Mouse (Mus musculus): ENCODE measurements around the gene Rsph14. TPM values are rescaled to one million over a fixed set of nuclear protein-coding genes. Genes with fewer than 3 reads are reported as not detected.
A peak's percentile ranks its signal among the peaks of the same experiment; 100 is the strongest.

The Rsph14 gene
- total and polyA plus RNA-seq, 3 experiments, result not detected

DNA sequence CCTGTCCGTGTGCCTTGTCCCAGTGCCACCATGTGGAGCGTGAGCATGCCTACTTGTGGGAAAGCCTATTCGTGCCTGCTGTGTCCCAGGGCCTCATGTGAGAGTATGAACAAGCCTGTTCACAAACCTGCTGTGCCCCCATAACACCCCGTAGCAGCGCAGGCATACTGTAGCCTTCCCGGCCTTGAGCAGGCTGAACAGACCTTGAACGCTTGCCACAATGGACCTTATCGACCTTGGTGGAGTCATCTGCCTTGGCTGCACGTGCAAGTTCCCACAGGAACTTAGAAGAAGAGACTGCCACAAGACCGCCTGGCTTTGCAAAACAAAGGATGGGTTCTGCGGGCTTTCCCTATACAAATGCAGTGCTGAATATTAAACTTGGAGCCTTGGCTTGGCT, 110.8 kb downstream of the Rsph14 start:
- Histone ChIP-seq H3K79me2 (ENCODE audit: control insufficient read depth, insufficient read depth, low read length, poor library complexity) (no peaks in the 10 kb centered on the region), H3K9me3 (replicated peaks; ENCODE audit: insufficient read depth, low read length) (no peaks in the 10 kb centered on the region), H3K4me1 (ENCODE audit: control insufficient read depth in 1 of 2, insufficient read depth in 2 of 2, low read length in 2 of 2) (no peaks in the 10 kb centered on the region), H3K9ac (ENCODE audit: control insufficient read depth, low read depth, low read length, poor library complexity, severe bottlenecking) (no peak overlapping the region), H3K36me3 (ENCODE audit: control insufficient read depth in 1 of 2, insufficient read depth in 2 of 2, low read length in 2 of 2) (no peaks in the 10 kb centered on the region), H3K27ac (ENCODE audit: control insufficient read depth, low read depth, low read length) (no peak overlapping the region), H3K27me3 (ENCODE audit: control insufficient read depth in 1 of 2, insufficient read depth in 2 of 2, low read length in 2 of 2) (no peaks in the 10 kb centered on the region), H3K4me3 (ENCODE audit: control insufficient read depth in 1 of 2, insufficient read depth in 1 of 2, low read depth in 2 of 2, low read length in 2 of 2) (no peak overlapping the region)
- TF ChIP-seq USF1 (IDR thresholded peaks at IDR 0.05; ENCODE audit: low read depth, low read length), result no peak
- no peak for TF ChIP-seq CHD2 (IDR thresholded peaks at IDR 0.05; ENCODE audit: low read length)
- no peak for TF ChIP-seq SMC3 (IDR thresholded peaks at IDR 0.05; ENCODE audit: low read depth, low read length)
- TF ChIP-seq MYC (IDR thresholded peaks at IDR 0.05; ENCODE audit: low read depth, low read length), result no peak
- DNase-seq (ENCODE audit: low read depth, low spot score), result no peak

DNA sequence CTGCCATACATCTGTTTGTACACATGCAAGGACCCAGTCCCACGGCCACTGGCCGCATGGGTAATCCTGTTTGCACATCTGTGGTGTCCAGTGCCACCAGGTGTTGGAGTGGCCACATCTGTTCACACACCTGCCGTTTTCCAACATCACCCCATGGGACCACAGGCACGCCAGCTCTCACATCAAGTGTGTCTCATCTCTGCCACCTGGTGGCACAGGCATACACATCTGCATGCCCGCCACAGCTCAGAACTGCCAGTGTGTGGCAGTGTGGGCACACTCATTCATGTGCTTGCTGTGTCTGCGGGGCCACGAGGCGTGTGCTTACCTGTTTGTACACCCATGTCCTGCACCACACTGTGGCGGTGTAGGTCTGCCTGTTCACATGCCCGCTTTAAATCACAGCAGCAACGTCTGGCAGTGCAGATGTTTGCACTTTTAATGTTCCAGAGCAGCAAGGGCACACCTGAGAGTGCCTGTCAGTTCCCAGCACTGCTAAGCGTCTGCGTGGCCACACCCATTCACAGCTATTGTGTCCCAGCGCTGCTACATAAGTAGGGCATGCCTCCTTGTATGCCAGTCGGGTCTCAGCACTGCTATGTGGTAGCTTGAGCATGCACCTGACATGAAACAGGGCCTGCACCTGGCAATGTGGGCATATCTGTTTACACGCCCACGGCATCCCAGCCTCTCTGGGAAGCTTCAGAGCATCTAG, 111.4 kb downstream of the Rsph14 start:
- no peak overlapping the region for H3K4me3 ChIP-seq (ENCODE audit: control insufficient read depth in 1 of 2, insufficient read depth in 1 of 2, low read depth in 2 of 2, low read length in 2 of 2)
- H3K9me3 ChIP-seq (replicated peaks; ENCODE audit: insufficient read depth, low read length), result no peaks in the 10 kb centered on the region
- H3K36me3 ChIP-seq (ENCODE audit: control insufficient read depth in 1 of 2, insufficient read depth in 2 of 2, low read length in 2 of 2), result no peaks in the 10 kb centered on the region
- no peak overlapping the region for H3K9ac ChIP-seq (ENCODE audit: control insufficient read depth, low read depth, low read length, poor library complexity, severe bottlenecking)
- no peak for DNase-seq (ENCODE audit: low read depth, low spot score)
- H3K27ac ChIP-seq (ENCODE audit: control insufficient read depth, low read depth, low read length), result no peak overlapping the region
- H3K4me1 ChIP-seq (ENCODE audit: control insufficient read depth in 1 of 2, insufficient read depth in 2 of 2, low read length in 2 of 2), result no peaks in the 10 kb centered on the region
- no peak for TF ChIP-seq ELF1 (IDR thresholded peaks at IDR 0.05; ENCODE audit: low read depth, low read length)
- no peak for TF ChIP-seq SIN3A (IDR thresholded peaks at IDR 0.05; ENCODE audit: low read length)
- TF ChIP-seq CTCF (IDR thresholded peaks at IDR 0.05 in 2 of 3, conservative IDR thresholded peaks at IDR 0.05 in 1 of 3; ENCODE audit: control insufficient read depth in 1 of 3, insufficient read depth in 1 of 3, low read depth in 2 of 3, low read length in 3 of 3, poor library complexity in 1 of 3, severe bottlenecking in 1 of 3), result peak in 2 of 3 experiments; percentile 3 to 32; a peak in 2 of 6 replicates
- no peaks in the 10 kb centered on the region for H3K27me3 ChIP-seq (ENCODE audit: control insufficient read depth in 1 of 2, insufficient read depth in 2 of 2, low read length in 2 of 2)
- no peaks in the 10 kb centered on the region for H3K79me2 ChIP-seq (ENCODE audit: control insufficient read depth, insufficient read depth, low read length, poor library complexity)

DNA sequence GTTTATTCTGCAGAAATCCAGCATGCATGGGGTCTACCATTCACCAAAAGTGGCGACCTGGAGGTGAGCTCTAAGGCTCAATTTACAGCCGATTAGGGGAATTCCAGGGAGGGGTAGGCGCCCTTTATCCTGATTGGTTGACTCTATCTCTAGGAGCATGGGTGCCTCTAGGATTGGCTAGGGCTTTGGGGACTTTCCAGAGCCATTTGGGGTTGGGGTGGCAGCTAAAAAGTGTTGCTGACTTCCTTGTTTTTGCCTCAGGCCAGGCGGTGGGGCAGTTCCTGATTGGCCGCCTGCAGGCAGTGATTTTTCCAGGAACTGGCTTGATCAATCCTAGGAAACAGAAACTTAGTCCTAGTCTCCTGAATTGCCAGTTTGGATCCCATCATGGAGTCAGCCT, 113.1 kb downstream of the Rsph14 start:
- no peaks in the 10 kb centered on the region for H3K9me3 ChIP-seq (replicated peaks; ENCODE audit: insufficient read depth, low read length)
- H3K36me3 ChIP-seq (ENCODE audit: control insufficient read depth in 1 of 2, insufficient read depth in 2 of 2, low read length in 2 of 2), result no peaks in the 10 kb centered on the region
- H3K9ac ChIP-seq (ENCODE audit: control insufficient read depth, low read depth, low read length, poor library complexity, severe bottlenecking), result no peak overlapping the region
- H3K27ac ChIP-seq (ENCODE audit: control insufficient read depth, low read depth, low read length), result no peak overlapping the region
- H3K4me1 ChIP-seq (ENCODE audit: control insufficient read depth in 1 of 2, insufficient read depth in 2 of 2, low read length in 2 of 2), result no peaks in the 10 kb centered on the region
- TF ChIP-seq GABPA (IDR thresholded peaks at IDR 0.05; ENCODE audit: low read depth, low read length) (no peak), RCOR1 (IDR thresholded peaks at IDR 0.05; ENCODE audit: low read depth, low read length) (no peak), MYC (IDR thresholded peaks at IDR 0.05; ENCODE audit: low read depth, low read length) (no peak), ETS1 (IDR thresholded peaks at IDR 0.05; ENCODE audit: low read depth, low read length) (no peak), ZMIZ1 (IDR thresholded peaks at IDR 0.05; ENCODE audit: low read depth, low read length) (no peak), MAZ (IDR thresholded peaks at IDR 0.05; ENCODE audit: low read depth, low read length) (no peak), MXI1 (IDR thresholded peaks at IDR 0.05; ENCODE audit: low read depth, low read length) (no peak), MAX (IDR thresholded peaks at IDR 0.05; ENCODE audit: low read length) (no peak), CHD2 (IDR thresholded peaks at IDR 0.05; ENCODE audit: low read length) (no peak)
- no peak for DNase-seq (ENCODE audit: low read depth, low spot score)
- no peaks in the 10 kb centered on the region for H3K27me3 ChIP-seq (ENCODE audit: control insufficient read depth in 1 of 2, insufficient read depth in 2 of 2, low read length in 2 of 2)
- H3K4me3 ChIP-seq (ENCODE audit: control insufficient read depth in 1 of 2, insufficient read depth in 1 of 2, low read depth in 2 of 2, low read length in 2 of 2), result no peak overlapping the region
- no peaks in the 10 kb centered on the region for H3K79me2 ChIP-seq (ENCODE audit: control insufficient read depth, insufficient read depth, low read length, poor library complexity)
